Mouse (Mus musculus) urinary bladder, postnatal 0 days (tissue): ENCODE data around the gene Ssty2. TPM values are rescaled to one million over a fixed set of nuclear protein-coding genes. Genes with fewer than 3 reads are reported as not detected.

Experiments used
- polyA plus RNA-seq: library from polyadenylated mRNA; unstranded; fragments of >200 nt; fragmentation: Nextera tagmentation; extraction: Ambion mirVana; gene quantifications from 2 replicates; pipeline ENCODE4 v1.2.1, GENCODE M21; 2015

The Ssty2 gene
- not detected in 2 replicates for polyA plus RNA-seq

GRCm38 (mm10) chrY:67047972-67048371 lies at the start of gene Ssty2:
Gene Ssty2, minus strand, starts transcription at chrY:67048072.

